Mouse (Mus musculus) layer of hippocampus, adult 11-12 months (tissue): ENCODE measurements around the gene Ect2.

Source experiments
- DNase-seq: peaks from one replicate; pipeline ENCODE4 v3.0.0; 2022; ENCODE audit warnings: low spot score

Ect2 gene

GRCm38 (mm10) chr3:27067206-27067605 is 86.5 kb downstream of the Ect2 start:
- DNase-seq = no peak

- DNase-seq = no peak
These were observed 88.8 kb downstream of the Ect2 start for GRCm38 (mm10) chr3:27064886-27065285.

- DNase-seq = no peak
These were observed 90.0 kb downstream of the Ect2 start for GRCm38 (mm10) chr3:27063399-27064260.

- DNase-seq = no peak
These were observed 93.2 kb downstream of the Ect2 start for GRCm38 (mm10) chr3:27060441-27060840.

- no peak for DNase-seq
These were observed 94.0 kb downstream of the Ect2 start for GRCm38 (mm10) chr3:27059529-27060322.

GRCm38 (mm10) chr3:27055471-27055870 is 98.2 kb downstream of the Ect2 start:
- DNase-seq = no peak

- DNase-seq = no peak
These were observed 98.9 kb downstream of the Ect2 start for GRCm38 (mm10) chr3:27054766-27055165.
